Mouse (Mus musculus) MEL-GATA-1-ER (cell line): ENCODE data around the gene Sycp2l.

Experiments
- DNase-seq: peaks from one replicate; pipeline ENCODE4 v3.0.0-alpha.2; 2012; ENCODE audit warnings: low read depth; ENCODE audit errors: extremely low read depth

Sycp2l gene

DNA sequence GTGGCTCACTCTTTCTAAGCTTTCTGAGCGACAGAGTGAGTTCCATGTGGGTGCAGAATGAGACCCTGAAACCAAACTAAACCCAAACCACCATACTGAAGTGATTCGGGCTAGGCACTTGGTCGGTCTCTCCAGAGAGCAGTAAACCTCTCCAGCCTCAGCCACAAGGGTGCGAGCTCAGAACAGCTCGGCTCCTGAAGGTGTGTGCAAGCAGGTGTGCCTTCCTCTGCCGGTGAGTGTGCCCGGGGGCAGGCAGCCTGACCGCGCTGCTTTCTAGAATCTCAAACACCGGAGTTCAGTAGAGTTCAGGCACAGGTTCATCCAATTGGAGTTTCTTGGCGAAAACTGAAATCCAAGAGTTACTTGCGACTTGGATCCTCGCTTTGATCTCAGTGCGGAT is at the start of gene Sycp2l:
Sycp2l (plus strand) TSS at position 368 of the 400 bp plus-strand sequence.
- DNase-seq = no peak

DNA sequence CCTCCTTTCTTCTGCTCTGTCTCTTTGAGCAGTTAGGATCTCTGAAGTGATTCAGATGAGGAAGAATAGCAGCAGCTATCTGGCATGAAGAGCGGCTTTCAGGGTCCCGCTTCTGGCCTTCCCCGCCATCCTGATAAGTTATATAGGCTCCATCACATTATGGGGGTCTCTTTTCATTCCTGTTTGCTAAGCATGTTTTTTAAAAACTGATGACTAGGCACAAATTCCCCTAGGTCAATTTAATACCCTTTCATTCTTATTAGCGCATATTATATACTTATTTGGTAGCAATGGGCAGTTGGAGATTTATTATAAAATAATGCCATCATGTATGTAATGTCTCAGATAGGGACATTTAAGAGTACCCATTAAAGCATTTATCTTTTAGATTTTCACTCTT is 46.5 kb upstream of the Sycp2l start:
- no peak for DNase-seq

DNA sequence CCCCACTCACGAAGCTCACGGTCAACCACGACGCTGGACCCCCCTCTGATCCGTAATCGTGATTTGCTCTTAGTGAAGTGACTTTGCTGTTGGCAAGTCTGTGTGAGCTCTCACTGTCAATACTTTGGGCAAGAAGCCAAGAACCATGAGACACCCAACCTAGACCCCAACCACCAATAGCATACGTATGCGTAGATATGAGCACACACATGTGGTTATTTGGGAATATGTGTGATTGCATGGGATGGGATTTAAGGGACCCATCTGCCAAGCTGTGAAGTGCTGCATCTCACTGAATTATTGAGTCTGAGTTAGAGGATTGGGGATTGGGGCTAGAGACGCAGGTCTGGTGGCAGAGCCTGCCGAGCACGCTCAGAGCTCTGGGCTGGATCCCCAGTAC is 42.5 kb upstream of the Sycp2l start:
- DNase-seq = no peak

DNA sequence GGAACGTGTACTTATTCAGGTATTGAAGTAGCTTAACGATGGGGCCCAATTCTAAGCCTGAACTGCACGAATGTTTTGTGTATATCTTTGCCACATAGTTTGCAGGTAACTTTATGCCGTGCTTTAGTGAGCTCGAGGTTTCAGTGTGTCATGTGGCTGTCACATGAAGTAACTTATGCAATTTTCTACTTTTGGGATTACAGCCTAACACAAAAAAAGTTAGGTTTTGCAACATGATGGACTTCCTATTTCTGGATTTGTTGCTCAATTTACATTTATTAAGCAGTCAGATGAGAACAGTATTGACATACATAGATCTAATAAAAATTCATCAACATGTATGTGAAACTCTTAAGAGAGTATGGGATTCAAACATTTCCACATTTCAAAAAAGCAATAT is 40.3 kb upstream of the Sycp2l start:
- no peak for DNase-seq

DNA sequence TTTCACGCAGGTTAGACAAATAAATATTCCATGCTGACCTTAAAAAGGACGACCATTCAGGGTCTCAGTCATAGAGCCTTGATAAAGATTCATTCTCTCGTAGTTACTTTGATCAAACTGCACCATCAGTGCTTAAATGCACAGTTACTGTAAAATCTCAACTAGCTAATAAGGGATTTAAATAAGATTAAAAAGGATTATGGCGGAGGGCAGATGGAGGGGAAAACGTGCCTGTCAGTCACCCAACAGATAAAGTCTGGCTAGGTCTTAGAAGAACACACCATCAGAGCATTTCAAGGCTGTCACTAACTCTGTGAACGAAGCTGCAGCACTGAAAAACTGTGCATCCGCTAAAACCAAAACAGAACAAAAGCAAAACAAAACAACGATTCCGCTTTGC is 36.2 kb upstream of the Sycp2l start:
- no peak for DNase-seq

DNA sequence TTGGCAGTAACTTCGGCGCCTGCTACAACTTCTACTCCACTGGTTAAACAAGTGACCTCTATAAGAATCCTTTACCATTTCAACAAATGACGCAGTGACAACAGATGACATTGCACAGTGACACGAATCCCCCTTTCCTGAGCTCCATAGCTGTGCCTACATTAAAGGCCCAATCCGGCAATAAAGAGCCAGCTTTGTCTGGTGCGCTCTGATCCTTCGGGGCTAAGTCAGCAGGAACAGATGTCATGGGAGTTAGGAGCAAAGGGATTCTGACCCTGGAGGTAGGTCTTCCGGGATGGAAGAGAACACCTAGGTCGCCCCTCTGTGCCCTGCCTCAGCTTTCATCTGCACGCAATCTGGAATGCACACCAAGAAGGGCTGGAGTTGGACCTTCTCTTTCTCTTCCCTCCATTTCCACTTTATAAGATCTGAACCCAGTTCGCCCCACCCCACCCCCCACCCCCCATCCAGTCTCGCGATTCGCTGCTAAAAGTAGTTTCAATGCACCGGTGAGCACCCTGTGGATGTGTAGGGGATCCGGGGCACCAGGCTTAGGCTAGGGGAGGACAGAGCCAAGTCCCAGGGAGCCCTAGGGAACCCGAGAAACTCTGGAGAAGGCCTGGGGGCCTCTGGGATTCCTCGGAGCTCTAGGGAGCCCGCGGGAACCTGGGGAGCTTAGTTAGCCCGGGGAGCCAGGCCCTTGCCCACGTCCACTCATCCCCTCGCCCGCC is 35.3 kb upstream of the Sycp2l start:
- DNase-seq = no peak

DNA sequence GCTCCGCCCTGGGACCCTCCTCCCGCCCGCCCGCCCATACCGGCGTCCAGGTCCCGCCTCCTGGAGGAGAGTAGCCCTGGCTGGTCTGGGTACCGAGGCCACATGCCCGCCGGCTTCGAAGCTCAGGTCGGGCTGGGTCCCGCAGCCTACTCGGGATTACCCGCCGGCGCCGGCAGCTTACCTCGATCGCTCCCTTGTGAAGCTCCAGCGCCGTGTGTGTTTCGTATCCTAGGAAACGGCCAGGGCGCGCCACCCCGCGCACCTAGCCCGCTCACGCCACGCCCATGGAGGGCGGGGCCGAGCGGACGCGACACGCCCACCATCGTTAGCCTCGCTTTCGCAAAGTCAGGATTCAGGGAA is 34.7 kb upstream of the Sycp2l start, which contains the start of gene Mak:
Mak (minus strand) TSS at position 286 of the 360 bp plus-strand sequence.
- no peak for DNase-seq

DNA sequence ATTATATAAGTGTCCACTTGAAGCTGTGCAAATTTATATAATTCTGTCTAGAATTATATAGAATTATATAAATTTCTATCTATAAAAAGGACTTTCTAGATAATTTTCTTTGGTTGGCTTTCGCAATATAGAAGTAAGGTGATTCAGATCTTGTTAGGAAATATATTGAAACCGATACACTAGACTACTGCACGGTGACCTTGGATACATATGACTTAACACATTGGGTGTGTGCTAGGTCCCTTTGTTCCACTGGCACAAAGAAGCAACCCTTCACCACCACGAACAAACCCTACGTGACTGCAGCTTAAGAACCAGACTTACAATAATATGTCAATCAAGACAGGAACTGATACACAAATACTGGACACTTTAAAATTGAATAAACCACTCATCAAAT is 34.2 kb upstream of the Sycp2l start:
- no peak for DNase-seq

DNA sequence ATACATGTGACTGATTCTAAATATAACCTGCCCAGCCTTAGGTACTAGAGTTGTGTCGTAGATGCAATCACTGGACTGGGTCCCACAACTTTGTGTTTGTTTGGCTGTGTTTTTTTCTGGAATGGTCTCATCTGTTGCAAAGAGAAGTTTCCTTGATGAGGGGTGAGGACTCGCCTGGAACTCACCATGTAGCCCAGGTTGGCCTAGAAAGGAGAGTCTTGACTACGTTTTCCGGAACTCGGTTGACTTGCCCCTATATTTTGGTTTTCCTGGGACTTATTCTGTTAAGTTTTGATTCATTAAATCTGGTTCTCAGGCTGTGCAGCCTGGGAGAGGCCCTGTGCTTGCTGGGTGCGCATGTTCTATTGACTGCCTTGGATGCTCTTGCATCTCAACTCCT is 33.4 kb upstream of the Sycp2l start:
- DNase-seq = no peak

DNA sequence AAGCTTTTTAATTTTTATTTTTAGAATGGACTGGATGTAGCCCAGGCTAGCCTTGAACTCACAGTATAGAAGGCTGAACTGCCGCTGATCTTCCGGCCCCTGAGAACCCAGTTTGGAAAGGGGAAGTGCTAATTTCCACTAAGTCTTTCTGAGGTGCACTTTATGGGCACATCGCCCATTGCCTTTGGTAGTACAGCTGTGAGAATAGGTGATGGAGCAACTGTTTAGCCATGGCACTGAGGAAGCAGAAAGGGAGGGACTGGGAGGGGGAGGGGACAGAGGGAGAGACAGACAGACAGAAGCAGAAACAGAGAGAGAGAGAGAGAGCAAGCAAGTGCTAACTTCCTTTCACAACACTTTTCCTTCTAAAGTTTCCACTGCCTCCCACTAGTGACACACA is 29.6 kb upstream of the Sycp2l start:
- no peak for DNase-seq

DNA sequence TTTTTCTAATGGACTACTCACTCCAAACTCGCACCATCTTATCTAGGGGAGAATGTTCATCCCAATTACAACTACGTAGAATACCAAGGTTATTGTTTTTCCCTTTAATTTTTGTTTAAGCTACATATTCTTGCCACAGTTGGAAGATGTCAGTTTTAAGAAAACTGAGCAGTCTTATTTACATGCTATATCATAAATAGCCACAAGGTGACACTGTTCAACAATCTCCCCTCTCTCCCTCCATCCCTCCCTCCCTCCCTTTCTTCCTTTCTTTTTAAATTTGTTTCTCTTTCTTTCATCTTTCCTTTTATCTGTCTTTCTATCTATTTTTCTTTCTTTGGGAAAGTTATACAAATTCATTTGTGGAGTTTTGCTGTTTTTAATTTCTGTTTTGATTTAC is 29.0 kb upstream of the Sycp2l start:
- DNase-seq = no peak

DNA sequence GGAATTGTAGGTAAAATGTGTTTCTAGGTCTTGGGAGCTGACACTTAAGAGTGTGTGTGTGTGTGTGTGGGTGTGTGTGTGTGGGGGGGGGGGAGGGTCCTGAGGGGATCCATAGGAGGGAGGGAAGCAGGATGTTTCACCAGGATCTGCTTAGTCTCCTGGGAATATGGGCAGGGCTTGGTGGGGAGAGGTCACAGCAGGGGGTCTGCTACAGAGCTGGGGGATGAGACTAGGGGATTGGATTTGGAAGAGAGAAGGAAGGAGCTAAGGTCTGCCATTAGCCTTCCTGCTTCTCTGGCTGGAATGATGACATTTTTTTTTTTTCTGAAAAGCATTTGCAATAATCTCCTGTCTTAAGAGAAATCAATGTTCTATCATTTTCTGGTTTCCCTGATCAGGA is 25.4 kb upstream of the Sycp2l start:
- no peak for DNase-seq

DNA sequence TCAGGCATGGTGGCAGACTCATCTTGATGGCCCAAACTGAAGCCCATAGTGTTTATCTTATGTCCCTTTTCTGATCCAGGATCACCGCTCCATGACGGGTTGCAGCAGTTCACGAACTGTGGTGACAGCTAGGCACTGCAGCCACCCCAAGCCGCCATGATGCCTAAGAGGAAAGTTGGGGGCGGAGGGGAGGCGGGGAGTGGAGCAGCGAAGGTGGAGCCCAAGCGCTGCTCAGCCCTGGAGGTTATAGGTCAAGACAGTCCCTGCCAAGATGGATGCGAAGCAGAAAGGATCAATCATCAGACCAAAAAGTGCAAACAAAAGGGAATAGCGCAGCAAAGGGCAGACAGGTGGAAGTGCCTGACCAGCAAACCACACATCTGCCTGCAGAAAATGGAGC is 22.8 kb upstream of the Sycp2l start:
- DNase-seq = no peak

DNA sequence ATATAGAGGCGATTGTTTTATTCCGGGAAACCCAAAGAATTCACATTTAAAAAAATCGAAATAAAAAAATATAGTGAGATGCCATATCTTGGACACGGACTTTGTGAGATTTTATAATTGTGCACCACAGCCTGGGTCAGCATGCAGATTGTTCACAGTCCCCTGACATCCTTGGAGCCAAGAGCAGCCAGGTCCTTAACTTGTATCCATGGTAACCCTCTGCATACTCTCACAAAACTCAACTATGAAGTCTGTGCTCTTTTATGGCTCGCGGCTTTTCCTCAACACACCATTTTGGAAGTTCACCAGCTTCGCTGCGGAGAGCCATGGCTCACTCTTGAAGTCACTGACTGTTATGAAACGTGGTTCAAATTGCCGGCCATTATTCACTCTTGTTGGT is 19.9 kb upstream of the Sycp2l start:
- DNase-seq = no peak

DNA sequence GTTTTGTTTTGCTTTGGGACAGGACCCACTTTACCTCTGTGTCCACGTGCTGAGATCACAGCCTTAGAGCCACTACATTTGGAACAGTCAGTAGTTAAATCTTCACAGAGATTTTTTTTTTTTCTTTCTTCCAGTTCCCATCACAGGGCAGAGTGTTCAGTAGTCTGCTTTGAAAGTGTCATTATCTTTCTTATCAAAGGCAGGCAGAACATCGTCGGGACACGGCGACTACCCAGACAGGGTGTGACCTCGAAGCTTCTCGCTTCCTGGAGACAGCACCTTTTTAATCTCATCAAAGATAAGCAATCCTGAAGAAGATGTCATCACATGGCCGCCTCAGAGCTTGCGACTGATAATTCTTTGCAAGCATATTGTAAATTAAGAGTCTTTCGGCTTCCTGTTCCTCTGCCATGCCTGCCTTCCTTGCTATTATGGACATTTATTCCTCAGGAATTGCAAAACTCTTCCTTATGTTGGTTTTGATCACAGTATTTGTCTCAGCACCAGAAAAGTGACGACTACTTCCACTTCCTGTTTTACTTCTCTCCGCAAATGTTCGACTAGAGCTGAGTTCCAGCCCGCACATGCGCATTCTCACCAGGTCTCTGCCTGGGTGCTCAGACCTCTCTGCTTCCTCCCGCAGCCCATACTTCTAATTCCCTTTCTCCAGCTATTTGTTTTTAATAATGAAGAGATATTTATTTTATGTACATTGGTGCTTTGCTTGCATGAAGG is 16.6 kb upstream of the Sycp2l start:
- peak; percentile 82 for DNase-seq

DNA sequence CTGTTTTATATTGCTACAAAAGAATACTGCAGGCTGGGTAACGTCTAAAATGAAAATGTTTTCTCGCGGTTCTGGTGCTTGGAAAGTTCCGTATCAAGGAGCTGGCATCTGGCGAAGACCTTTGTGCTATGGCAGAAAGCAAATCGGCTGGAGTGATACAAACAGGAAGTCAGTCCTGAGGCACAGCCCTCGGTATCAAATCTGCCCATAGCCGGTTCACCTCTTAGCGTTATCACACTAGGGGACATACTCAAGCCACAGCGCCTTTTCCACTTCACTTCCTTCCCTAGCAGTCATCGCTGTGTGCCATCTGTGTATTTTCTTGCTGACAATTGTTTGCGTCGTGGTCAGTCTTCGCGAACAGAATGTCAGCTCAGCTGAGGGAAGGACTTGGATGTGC is 15.8 kb upstream of the Sycp2l start:
- DNase-seq = peak; percentile 84

DNA sequence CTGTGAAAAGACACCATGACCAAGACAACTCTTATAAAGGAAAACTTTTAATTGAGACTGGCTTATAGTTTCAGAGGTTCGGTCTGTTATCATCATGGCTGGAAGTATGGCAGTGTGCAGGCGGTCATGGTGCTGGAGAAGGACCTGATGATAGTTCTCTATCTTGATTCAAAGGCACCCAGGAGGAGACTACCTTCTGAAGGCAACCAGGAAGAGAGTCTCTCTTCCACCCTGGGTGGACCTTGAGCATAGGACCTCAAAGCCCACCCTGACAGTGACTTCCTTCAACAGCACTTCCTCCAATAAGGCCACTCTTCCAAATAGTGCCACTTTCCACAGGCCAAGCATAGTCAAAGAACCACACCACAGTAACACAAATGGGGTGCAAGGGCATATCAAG is 14.1 kb upstream of the Sycp2l start:
- no peak for DNase-seq

DNA sequence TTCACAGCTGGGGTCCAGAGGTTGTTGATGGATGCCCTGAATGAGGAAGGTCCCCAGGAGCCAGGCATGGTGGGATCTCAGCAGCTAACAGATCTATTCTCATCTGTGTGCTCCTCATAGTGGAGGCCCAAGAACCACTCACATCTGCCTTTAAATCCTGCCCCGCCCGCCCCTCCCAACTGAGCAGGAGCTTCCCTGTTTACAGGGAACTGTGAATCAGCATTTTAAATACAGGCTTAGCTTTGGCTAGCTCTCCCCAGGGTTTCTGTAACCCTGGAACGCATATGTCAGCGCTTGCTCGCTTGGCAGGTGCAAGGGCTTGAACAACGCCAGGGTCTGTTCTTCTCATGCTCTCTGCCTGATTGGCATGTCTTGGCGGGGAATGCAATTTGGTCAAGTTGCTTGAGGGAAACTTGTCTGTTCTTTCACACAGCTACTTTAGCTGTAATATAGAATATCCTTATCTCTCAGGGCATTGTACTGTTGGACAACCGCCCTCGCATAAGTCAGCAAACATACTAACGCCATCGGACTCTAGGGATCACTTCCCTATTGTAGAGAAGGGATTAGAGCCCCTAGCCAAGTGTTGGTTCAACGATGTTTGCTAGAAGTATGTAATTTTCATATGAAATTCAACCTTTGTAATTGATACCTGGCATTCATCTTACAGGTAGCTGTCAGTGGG is 10.1 kb upstream of the Sycp2l start:
- peak; percentile 43 for DNase-seq

DNA sequence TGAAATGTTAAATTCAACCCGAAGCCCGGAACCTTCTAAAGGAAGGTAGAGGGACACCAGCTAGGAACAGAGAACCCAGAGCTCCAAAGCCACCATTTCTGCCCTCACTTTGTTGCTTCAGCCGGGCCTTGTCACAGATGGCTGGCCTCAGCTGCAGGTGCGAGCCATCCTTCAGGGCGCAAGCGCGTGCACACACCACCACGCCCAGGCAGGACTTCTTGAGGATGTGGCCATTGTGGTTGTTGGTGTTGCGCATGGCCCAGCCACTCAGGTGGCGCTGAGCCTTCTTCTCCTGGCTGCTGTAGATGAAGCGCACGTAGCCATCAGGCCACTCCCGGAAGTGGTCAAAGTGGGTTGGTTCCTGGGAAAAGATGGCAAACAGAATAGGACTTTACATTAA is 8.6 kb upstream of the Sycp2l start:
- DNase-seq = no peak

DNA sequence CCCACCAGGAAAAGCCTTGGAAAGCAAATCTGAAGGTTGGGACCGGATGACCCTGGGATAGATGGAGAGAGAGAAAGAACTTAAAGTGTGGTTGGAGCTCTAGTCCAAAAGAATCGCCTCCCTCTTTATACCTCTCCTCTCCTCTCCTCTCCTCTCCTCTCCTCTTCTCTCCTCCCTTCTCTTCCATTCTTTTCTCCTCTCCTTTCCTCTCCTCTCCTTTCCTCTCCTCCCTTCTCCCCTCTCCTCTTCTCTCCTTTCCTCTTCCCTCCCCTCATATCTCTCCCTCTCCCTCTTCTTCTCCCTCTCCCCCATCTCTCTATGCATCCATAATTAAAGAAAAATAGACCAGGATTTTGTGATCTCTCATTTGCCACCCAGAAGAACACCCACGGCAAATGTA is 3.2 kb upstream of the Sycp2l start, which contains the start of gene Gcm2:
Gcm2 (minus strand) TSS at position 101 of the 400 bp plus-strand sequence.
- DNase-seq = no peak

DNA sequence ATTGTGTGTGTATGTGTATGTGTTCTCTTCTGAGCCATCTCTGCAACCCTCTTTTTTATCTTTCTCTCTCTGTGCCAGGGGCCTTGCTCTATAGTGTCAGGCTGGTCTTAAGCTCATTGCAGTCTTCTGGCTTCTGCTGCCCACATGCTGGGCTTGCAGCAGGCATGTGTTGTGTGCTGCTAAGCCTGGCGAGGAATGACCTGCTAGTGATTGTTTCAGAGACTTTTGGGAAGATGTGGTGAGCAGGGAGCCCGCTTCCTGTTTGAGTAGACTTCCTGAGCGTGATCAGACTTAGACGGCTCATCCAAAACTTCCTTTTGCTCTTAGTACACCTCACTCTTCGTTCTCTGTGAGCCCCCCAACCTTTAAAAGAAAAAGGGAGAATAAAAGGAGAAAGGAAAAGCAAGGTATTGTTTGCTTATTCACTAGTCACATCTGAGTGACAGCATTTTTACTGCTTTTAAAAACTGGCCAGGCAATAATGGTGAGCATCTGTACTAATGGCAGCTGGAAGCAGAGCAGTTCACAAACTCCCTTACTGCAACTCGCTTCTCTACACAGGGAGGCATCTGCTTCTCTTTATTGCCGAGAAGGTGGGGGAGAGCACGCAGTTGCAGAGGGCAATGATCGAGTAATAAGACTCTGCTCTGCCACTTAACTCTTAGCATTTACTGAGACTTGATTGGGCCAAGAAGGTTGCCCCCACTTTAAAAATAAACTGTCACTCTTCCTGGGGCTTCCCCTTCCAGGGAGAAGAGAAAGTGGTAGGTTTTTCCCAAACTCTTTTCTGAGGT is 5.2 kb downstream of the Sycp2l start:
- no peak for DNase-seq
